Mouse (Mus musculus): ENCODE measurements around the gene Mrtfb.

DNA sequence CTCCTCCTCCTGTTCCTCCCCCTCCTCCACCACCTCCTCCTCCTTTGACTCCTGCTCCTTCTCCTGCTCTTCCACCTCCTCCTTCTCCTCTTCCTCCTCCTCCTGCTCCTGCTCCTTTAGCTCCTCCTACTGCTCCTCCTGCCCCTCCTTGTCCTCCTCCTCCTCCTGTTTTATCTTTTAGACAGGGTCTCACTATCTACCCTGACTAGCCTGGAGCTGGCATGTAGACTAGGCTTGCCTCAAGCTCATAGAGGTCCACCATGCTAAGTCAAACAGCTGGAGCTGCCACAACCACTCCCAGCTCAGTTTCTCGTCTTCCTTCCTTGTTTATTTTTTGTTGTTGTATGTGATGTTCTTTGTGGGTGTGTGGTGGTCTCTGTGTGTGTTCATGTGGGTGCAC is 187.5 kb downstream of the Mrtfb start:
- TF ChIP-seq CTCF (conservative IDR thresholded peaks at IDR 0.05; ENCODE audit: low read length) (no peak), NANOG (IDR thresholded peaks at IDR 0.05; ENCODE audit: borderline replicate concordance, low read length) (no peak)
